Mouse (Mus musculus) kidney, embryonic 16.5 days (tissue): ENCODE measurements around the gene Herc3. TPM values are rescaled to one million over a fixed set of nuclear protein-coding genes. Genes with fewer than 3 reads are reported as not detected.
"Not testable (repeated sequence)": the region's sequence is repeated elsewhere in the genome, so short reads cannot be mapped to it uniquely, and the experiment has no call there.

Source experiments
- ATAC-seq: fragments of 200-750 bp; cut with Nextera tagmentation; 2 replicates; pipeline ENCODE4 v1.8.0; 2017; ENCODE audit warnings: moderate TSS enrichment; ENCODE audit not compliant: low FRiP score, low TSS enrichment
- H3K27ac ChIP-seq: fragments of 300-500 bp; sonication (generic); 2 replicates; pipeline ENCODE4 v1.5.1; 2014; ENCODE audit warnings: low read length
- H3K27me3 ChIP-seq: fragments of 300-500 bp; sonication (generic); 2 replicates; pipeline ENCODE4 v1.6.1; 2014; ENCODE audit warnings: low read length, control low read depth, mixed read lengths; ENCODE audit not compliant: insufficient read depth
- H3K36me3 ChIP-seq: fragments of 300-500 bp; sonication (generic); 2 replicates; pipeline ENCODE4 v1.6.1; 2014; ENCODE audit warnings: low read length, control low read depth, mixed read lengths; ENCODE audit not compliant: insufficient read depth
- H3K4me1 ChIP-seq: fragments of 300-500 bp; sonication (generic); 2 replicates; pipeline ENCODE4 v1.6.1; 2014; ENCODE audit warnings: low read length, control low read depth, mixed read lengths; ENCODE audit not compliant: insufficient read depth
- H3K4me2 ChIP-seq: fragments of 300-500 bp; sonication (generic); replicated peaks from 2 replicates; pipeline ENCODE4 v1.6.1; 2014; ENCODE audit warnings: low read depth, low read length
- H3K4me3 ChIP-seq: fragments of 300-500 bp; sonication (generic); 2 replicates; pipeline ENCODE4 v1.5.1; 2014; ENCODE audit warnings: mild to moderate bottlenecking, low read length
- H3K9ac ChIP-seq: fragments of 300-500 bp; sonication (generic); replicated peaks from 2 replicates; pipeline ENCODE4 v1.6.1; 2014; ENCODE audit warnings: low read length
- H3K9me3 ChIP-seq: fragments of 300-500 bp; sonication (generic); 2 replicates; pipeline ENCODE4 v1.6.1; 2016; ENCODE audit warnings: low read length, control low read depth
- WGBS: fragments of 180-500 bp; shearing (Covaris S2); extraction: QIAGEN DNeasy Blood & Tissue Kit; methylation state at CpG from one replicate; pipeline ENCODE4 v1.1.7; 2014; 5-methylcytosine and 5-hydroxymethylcytosine counted together
- polyA plus RNA-seq: library from polyadenylated mRNA; unstranded; fragments of >200 nt; fragmentation: Nextera tagmentation; extraction: Ambion mirVana; gene quantifications from 2 replicates; pipeline ENCODE4 v1.2.1, GENCODE M21; 2015

Herc3 gene
- polyA plus RNA-seq, 1 experiment from 2014 or later = 7.2 TPM

DNA sequence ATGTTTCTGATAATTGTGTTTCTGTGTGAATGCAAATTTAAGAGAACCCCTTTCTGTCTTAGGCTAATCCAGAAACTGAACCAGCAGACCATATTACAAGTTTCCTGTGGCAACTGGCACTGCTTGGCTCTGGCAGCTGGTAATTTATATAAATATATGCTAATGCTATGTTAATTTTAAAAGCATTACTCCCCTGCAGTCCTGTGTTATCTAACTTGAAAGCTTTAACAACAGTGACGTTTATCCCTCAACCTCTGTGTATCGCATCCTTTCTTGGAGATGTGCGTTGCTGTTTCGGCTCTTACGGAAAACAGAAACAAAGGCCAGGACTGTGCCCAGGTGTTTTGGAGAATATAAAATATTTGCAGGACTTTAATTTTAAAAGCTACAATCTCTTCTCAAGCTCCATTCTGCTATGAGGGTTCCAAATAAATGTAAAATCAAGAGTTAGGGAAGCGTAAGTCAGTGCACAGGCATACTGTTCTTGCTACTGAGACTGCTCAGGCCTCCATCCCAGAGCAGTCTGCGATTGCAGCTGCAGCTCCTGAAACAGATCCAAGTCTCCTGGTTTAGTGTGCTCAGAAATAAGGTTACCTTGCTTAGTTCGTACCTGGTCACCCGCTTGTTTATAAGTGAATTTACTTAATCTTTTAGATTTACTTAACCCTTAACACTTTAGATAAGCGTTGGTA, 24.6 kb downstream of the Herc3 start:
- WGBS = 93% methylated on average over 10 of the region's 10 CpGs

DNA sequence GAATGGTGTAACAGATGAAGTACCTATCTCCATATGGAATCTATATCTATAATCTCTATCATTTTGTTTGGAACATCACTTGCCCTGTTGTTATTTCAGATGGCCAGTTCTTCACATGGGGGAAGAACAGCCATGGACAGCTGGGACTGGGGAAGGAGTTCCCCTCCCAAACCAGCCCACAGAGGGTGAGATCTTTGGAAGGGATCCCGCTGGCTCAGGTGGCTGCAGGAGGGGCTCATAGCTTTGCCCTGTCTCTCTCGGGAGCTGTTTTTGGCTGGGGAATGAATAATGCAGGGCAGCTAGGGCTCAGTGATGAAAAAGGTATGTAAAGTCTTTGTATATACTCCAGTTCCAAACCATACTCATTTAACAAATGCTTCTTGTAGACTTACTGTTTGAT, 25.2 kb downstream of the Herc3 start:
- WGBS = 82% methylated on average over 2 of the region's 2 CpGs
- H3K9ac ChIP-seq = no peak overlapping the region

More for the DNA sequence above, 24.6 kb downstream of the Herc3 start:
- no peak overlapping the region for H3K27ac ChIP-seq
- no peaks in the 10 kb centered on the region for H3K27me3 ChIP-seq
- no peak overlapping the region for H3K4me2 ChIP-seq
- H3K4me3 ChIP-seq = no peak overlapping the region
- H3K9ac ChIP-seq = no peak overlapping the region
- ATAC-seq = no peak
- H3K4me1 ChIP-seq = no peaks in the 10 kb centered on the region
- H3K9me3 ChIP-seq = no peaks in the 10 kb centered on the region
- H3K36me3 ChIP-seq = peaks cover 8% of the 10 kb centered on the region; the same call in 1 of the 2 replicates

DNA sequence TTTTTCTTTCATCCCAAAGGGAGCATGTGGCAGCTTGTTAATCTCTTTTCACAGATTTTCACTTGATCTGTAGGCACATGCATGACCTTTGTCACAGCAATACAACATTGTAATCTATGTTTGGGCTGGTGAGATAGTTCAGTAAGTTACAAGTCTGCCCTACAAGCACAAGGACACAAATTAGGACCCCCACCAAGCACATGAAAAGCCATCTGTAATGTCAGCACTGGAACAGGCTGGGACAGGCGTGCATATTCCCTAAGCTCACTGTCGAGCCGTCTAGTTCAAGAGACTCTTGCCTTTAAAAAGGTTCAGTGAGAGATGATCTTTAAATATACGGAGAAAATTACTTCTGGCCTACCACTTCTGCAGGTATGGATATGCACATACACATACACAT, 28.3 kb downstream of the Herc3 start:
- Histone ChIP-seq H3K4me2 (no peak overlapping the region), H3K36me3 (peaks cover 9% of the 10 kb centered on the region; the same call in 1 of the 2 replicates), H3K9ac (no peak overlapping the region), H3K4me1 (no peaks in the 10 kb centered on the region), H3K27me3 (no peaks in the 10 kb centered on the region), H3K9me3 (no peaks in the 10 kb centered on the region), H3K27ac (no peak overlapping the region), H3K4me3 (no peak overlapping the region)
- ATAC-seq = no peak
- 92% methylated on average over 4 of the region's 4 CpGs for WGBS

More for the DNA sequence above, 25.2 kb downstream of the Herc3 start:
- Histone ChIP-seq H3K4me2 (no peak overlapping the region), H3K9me3 (no peaks in the 10 kb centered on the region), H3K4me1 (no peaks in the 10 kb centered on the region), H3K27ac (no peak overlapping the region), H3K4me3 (no peak overlapping the region), H3K36me3 (peaks cover 9% of the 10 kb centered on the region; the same call in 1 of the 2 replicates), H3K27me3 (no peaks in the 10 kb centered on the region)
- ATAC-seq = no peak

DNA sequence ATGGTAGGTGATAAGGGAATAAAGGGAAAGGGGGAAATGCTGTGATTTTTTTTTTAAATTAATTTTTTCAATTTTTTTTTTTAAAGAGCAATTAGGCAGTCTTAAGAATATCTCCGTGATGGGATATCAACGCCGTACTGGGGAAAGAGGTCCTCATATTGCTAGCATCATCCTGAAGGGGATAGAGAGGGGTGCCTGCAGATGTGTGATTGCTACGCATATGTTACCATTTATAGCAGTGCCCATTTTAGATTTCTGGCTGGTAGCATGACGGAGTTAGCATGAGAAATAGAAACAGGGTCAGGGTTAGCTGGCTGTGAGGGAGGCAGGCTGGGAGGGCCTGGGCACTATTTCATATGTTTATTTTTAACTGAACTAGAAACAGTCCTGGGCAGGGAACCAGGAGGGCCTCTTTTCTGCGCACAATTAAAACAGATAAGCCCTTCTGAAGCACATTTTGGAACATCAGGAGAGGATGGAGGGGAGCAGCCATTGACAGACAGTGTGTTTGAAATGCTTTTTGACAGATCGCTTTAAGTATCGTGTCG, 31.3 kb downstream of the Herc3 start:
- H3K36me3 ChIP-seq = peaks cover 9% of the 10 kb centered on the region; the same call in 1 of the 2 replicates
- no peaks in the 10 kb centered on the region for H3K27me3 ChIP-seq
- no peak overlapping the region for H3K4me3 ChIP-seq
- H3K4me1 ChIP-seq = no peaks in the 10 kb centered on the region
- no peak overlapping the region for H3K4me2 ChIP-seq
- no peaks in the 10 kb centered on the region for H3K9me3 ChIP-seq
- H3K27ac ChIP-seq = no peak overlapping the region
- WGBS = 88% methylated on average over 9 of the region's 9 CpGs
- no peak for ATAC-seq
- H3K9ac ChIP-seq = no peak overlapping the region

GRCm38 (mm10) chr6:58863631-58864235, 32.5 kb downstream of the Herc3 start:
- no peaks in the 10 kb centered on the region for H3K4me1 ChIP-seq
- no peak overlapping the region for H3K4me3 ChIP-seq
- 92% methylated on average over 4 of the region's 4 CpGs for WGBS
- no peak overlapping the region for H3K9ac ChIP-seq
- peaks cover 9% of the 10 kb centered on the region; the same call in 1 of the 2 replicates for H3K36me3 ChIP-seq
- H3K4me2 ChIP-seq = no peak overlapping the region
- no peaks in the 10 kb centered on the region for H3K9me3 ChIP-seq
- no peak for ATAC-seq
- no peaks in the 10 kb centered on the region for H3K27me3 ChIP-seq
- no peak overlapping the region for H3K27ac ChIP-seq

GRCm38 (mm10) chr6:58867858-58868257, 36.6 kb downstream of the Herc3 start:
- H3K27ac ChIP-seq, ATAC-seq, H3K4me2 ChIP-seq, H3K27me3 ChIP-seq, H3K4me3 ChIP-seq, H3K9me3 ChIP-seq, H3K4me1 ChIP-seq, H3K36me3 ChIP-seq, H3K9ac ChIP-seq: not testable (repeated sequence)
- 93% methylated on average over 6 of the region's 6 CpGs for WGBS

DNA sequence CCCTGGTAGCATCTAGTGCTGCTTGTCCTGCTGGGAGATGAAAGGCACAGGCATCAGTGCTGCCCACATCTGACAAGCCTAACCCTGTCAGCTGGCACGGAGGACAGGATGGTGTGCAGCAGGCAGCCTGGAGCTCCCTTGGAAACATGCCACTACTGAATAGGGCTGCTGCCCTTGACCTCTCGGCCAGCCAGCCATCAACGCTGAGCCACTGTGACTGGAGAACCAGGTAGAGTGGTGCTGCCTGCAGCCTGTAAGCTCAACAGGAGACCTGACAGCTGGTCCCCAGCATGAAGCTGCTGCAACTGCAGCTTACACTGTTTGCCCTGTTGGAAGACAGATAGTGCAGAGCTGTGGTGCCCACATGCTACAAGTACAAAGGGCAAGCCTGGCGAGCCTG, 48.3 kb downstream of the Herc3 start:
- ATAC-seq = no peak
- no peak overlapping the region for H3K4me2 ChIP-seq
- H3K9ac ChIP-seq = no peak overlapping the region
- no peaks in the 10 kb centered on the region for H3K27me3 ChIP-seq
- H3K4me1 ChIP-seq = no peaks in the 10 kb centered on the region
- no peak overlapping the region for H3K27ac ChIP-seq
- 80% methylated on average over 4 of the region's 4 CpGs for WGBS
- no peaks in the 10 kb centered on the region for H3K9me3 ChIP-seq
- no peaks in the 10 kb centered on the region for H3K36me3 ChIP-seq
- no peak overlapping the region for H3K4me3 ChIP-seq

DNA sequence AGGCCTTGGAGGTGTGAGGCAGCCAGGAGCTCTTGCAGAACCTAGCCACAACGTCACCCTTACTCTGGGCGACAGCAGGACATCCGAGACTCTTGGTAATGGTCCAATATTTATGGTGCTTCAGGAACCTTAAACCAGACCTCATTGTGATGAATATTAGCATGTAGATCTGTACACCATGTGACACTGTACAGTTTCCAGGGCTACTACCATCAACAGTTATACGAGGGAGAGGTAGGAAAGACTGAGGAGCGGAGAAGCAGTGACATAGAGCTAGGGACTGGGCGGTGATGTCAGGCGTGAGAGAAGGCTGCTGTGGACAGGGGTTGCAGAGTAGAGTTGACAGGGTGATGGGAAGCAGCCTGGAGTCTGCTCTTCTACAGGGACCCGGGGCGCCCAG, 48.7 kb downstream of the Herc3 start:
- H3K9ac ChIP-seq = no peak overlapping the region
- no peak overlapping the region for H3K4me2 ChIP-seq
- H3K36me3 ChIP-seq = no peaks in the 10 kb centered on the region
- WGBS = 86% methylated on average over 9 of the region's 9 CpGs
- no peaks in the 10 kb centered on the region for H3K27me3 ChIP-seq
- H3K9me3 ChIP-seq = no peaks in the 10 kb centered on the region
- ATAC-seq = no peak
- H3K27ac ChIP-seq = no peak overlapping the region
- no peaks in the 10 kb centered on the region for H3K4me1 ChIP-seq
- no peak overlapping the region for H3K4me3 ChIP-seq

DNA sequence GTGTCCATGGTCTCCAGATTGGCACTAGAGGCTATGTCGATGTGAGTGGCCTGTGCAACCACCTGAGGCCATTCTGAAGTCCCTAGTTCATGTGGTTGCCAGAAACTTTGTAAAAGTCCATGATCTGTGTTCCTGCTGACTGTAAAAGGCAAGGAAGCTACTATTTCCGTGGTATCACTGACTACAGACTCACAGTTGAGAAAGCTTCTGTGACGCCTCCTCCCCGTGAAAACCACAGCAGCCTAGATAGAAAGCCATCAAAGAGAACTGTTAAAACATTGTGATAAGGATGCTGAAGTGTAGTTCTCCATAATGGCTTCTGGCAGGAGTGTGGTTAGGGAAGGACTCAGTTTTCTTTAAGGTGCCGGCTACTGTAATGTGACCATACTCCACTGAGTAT, 49.6 kb downstream of the Herc3 start:
- Histone ChIP-seq H3K36me3 (no peaks in the 10 kb centered on the region), H3K9me3 (no peaks in the 10 kb centered on the region), H3K9ac (no peak overlapping the region), H3K4me2 (no peak overlapping the region), H3K27ac (no peak overlapping the region), H3K4me3 (no peak overlapping the region), H3K27me3 (no peaks in the 10 kb centered on the region), H3K4me1 (no peaks in the 10 kb centered on the region)
- ATAC-seq = no peak
- 92% methylated on average over 5 of the region's 5 CpGs for WGBS

GRCm38 (mm10) chr6:58881363-58881762, 50.1 kb downstream of the Herc3 start:
- H3K9ac ChIP-seq = no peak overlapping the region
- no peaks in the 10 kb centered on the region for H3K27me3 ChIP-seq
- no peaks in the 10 kb centered on the region for H3K9me3 ChIP-seq
- no peak overlapping the region for H3K4me2 ChIP-seq
- no peak overlapping the region for H3K4me3 ChIP-seq
- ATAC-seq = no peak
- H3K36me3 ChIP-seq = no peaks in the 10 kb centered on the region
- WGBS = 86% methylated on average over 3 of the region's 3 CpGs
- H3K27ac ChIP-seq = no peak overlapping the region
- no peaks in the 10 kb centered on the region for H3K4me1 ChIP-seq
